Mouse (Mus musculus) C2C12 (cell line): Measurements from ENCODE around the gene Cacna1c. TPM values are rescaled to one million over a fixed set of nuclear protein-coding genes. Genes with fewer than 3 reads are reported as not detected.

ENCODE experiments used
- H3K27me3 ChIP-seq: one replicate; pipeline ENCODE4 v1.6.1; 2011; ENCODE audit not compliant: control insufficient read depth, insufficient read depth, insufficient read length
- H3K36me3 ChIP-seq: one replicate; pipeline ENCODE4 v1.6.1; 2011; ENCODE audit not compliant: control insufficient read depth, insufficient read depth
- H3K4me3 ChIP-seq: one replicate; pipeline ENCODE4 v1.5.1; 2011; ENCODE audit warnings: mild to moderate bottlenecking, control low read depth; ENCODE audit not compliant: poor library complexity, insufficient read depth, severe bottlenecking
- H3K79me2 ChIP-seq: one replicate; pipeline ENCODE4 v1.6.1; 2011; ENCODE audit not compliant: control insufficient read depth, insufficient read depth
- H3K79me3 ChIP-seq: one replicate; pipeline ENCODE4 v1.6.1; 2011; ENCODE audit warnings: low read depth, control low read depth
- H3ac ChIP-seq: one replicate; pipeline ENCODE3; 2011; ENCODE audit warnings: low read depth; ENCODE audit not compliant: control insufficient read depth, insufficient read length
- CEBPB ChIP-seq: IDR thresholded peaks from one replicate; pipeline ENCODE4 v1.6.1; 2011; ENCODE audit warnings: low read depth, mild to moderate bottlenecking, control low read depth, moderate library complexity
- CTCF ChIP-seq: IDR thresholded peaks from one replicate; pipeline ENCODE4 v1.5.1; 2011; ENCODE audit not compliant: control insufficient read depth, insufficient read depth, insufficient read length
- FOSL1 ChIP-seq: IDR thresholded peaks from one replicate; pipeline ENCODE4 v1.8.0; 2011; ENCODE audit warnings: mild to moderate bottlenecking, low read length; ENCODE audit not compliant: poor library complexity, insufficient read depth, severe bottlenecking
- MAX ChIP-seq: IDR thresholded peaks from one replicate; pipeline ENCODE4 v1.6.1; 2011; ENCODE audit warnings: mild to moderate bottlenecking, control low read depth
- MYOD1 ChIP-seq: IDR thresholded peaks from one replicate; pipeline ENCODE4 v1.6.1; 2011; ENCODE audit warnings: low read depth; ENCODE audit not compliant: control insufficient read depth, insufficient read length
- MYOG ChIP-seq: IDR thresholded peaks from one replicate; pipeline ENCODE4 v1.6.1; 2011; ENCODE audit not compliant: control insufficient read depth, insufficient read length; ENCODE audit errors: extremely low read depth
- USF1 ChIP-seq: IDR thresholded peaks from one replicate; pipeline ENCODE4 v1.6.1; 2011; ENCODE audit warnings: low read depth, mild to moderate bottlenecking, control low read depth, moderate library complexity
- polyA plus RNA-seq: library from polyadenylated mRNA; unstranded; fragments of >200 nt; fragmentation: generic; extraction: Trizol; gene quantifications from one replicate; pipeline ENCODE4 v1.2.1, GENCODE M21; 2012; ENCODE audit warnings: missing spikeins

Cacna1c gene
- polyA plus RNA-seq, 1 experiment = not detected

GRCm38 (mm10) chr6:119182211-119182610, 14.0 kb downstream of the Cacna1c start:
- H3K79me3 ChIP-seq = no peaks in the 10 kb centered on the region
- no peak for TF ChIP-seq CTCF
- TF ChIP-seq CEBPB = no peak
- TF ChIP-seq MYOG = no peak
- no peak for TF ChIP-seq USF1
- no peak for TF ChIP-seq MAX
- no peaks in the 10 kb centered on the region for H3K79me2 ChIP-seq
- no peak overlapping the region for H3K4me3 ChIP-seq
- H3K27me3 ChIP-seq = no peaks in the 10 kb centered on the region
- H3ac ChIP-seq = no peak overlapping the region
- H3K36me3 ChIP-seq = no peaks in the 10 kb centered on the region

- Histone ChIP-seq H3K27me3 (no peaks in the 10 kb centered on the region), H3K79me2 (no peaks in the 10 kb centered on the region), H3K36me3 (no peaks in the 10 kb centered on the region), H3ac (no peak overlapping the region), H3K4me3 (no peak overlapping the region), H3K79me3 (no peaks in the 10 kb centered on the region)
- TF ChIP-seq USF1 (no peak), MAX (no peak), CTCF (no peak), MYOD1 (no peak), CEBPB (no peak), MYOG (no peak), FOSL1 (no peak)
These were observed 16.0 kb downstream of the Cacna1c start for GRCm38 (mm10) chr6:119180188-119180587.

GRCm38 (mm10) chr6:119177101-119177500, 19.1 kb downstream of the Cacna1c start:
- TF ChIP-seq MYOD1 = no peak
- TF ChIP-seq USF1 = no peak
- TF ChIP-seq CTCF = no peak
- no peak for TF ChIP-seq CEBPB
- no peak for TF ChIP-seq MYOG
- TF ChIP-seq FOSL1 = no peak
- TF ChIP-seq MAX = no peak
- H3K4me3 ChIP-seq = no peak overlapping the region
- H3K27me3 ChIP-seq = no peaks in the 10 kb centered on the region
- no peaks in the 10 kb centered on the region for H3K79me2 ChIP-seq
- no peak overlapping the region for H3ac ChIP-seq
- no peaks in the 10 kb centered on the region for H3K79me3 ChIP-seq
- no peaks in the 10 kb centered on the region for H3K36me3 ChIP-seq

GRCm38 (mm10) chr6:119176103-119176502, 20.1 kb downstream of the Cacna1c start:
- Histone ChIP-seq H3K27me3 (no peaks in the 10 kb centered on the region), H3K79me2 (no peaks in the 10 kb centered on the region), H3K36me3 (no peaks in the 10 kb centered on the region), H3K79me3 (no peaks in the 10 kb centered on the region), H3ac (no peak overlapping the region), H3K4me3 (peak overlapping the region; percentile 44)
- TF ChIP-seq CTCF = no peak
- no peak for TF ChIP-seq MYOG
- TF ChIP-seq USF1 = no peak
- TF ChIP-seq MAX = no peak

- Histone ChIP-seq H3K27me3 (no peaks in the 10 kb centered on the region), H3K79me3 (no peaks in the 10 kb centered on the region), H3K4me3 (peak within 1 kb of the TSS; percentile 44), H3ac (peak within 1 kb of the TSS; percentile 93), H3K79me2 (no peaks in the 10 kb centered on the region), H3K36me3 (no peaks in the 10 kb centered on the region)
- TF ChIP-seq MAX (no peak), MYOD1 (no peak), FOSL1 (no peak), USF1 (no peak), MYOG (no peak), CEBPB (no peak), CTCF (no peak)
These were observed 21.0 kb downstream of the Cacna1c start, which contains the start of gene Dcp1b for GRCm38 (mm10) chr6:119175078-119175853. TSS of gene Dcp1b (plus strand) at chr6:119175253.

- Histone ChIP-seq H3K4me3 (no peak overlapping the region), H3K79me3 (no peaks in the 10 kb centered on the region), H3ac (no peak overlapping the region), H3K79me2 (no peaks in the 10 kb centered on the region), H3K27me3 (no peaks in the 10 kb centered on the region), H3K36me3 (no peaks in the 10 kb centered on the region)
- TF ChIP-seq CTCF = no peak
- no peak for TF ChIP-seq MAX
- TF ChIP-seq FOSL1 = no peak
- no peak for TF ChIP-seq MYOG
- no peak for TF ChIP-seq MYOD1
- TF ChIP-seq CEBPB = no peak
- TF ChIP-seq USF1 = no peak
These were observed 21.7 kb downstream of the Cacna1c start for GRCm38 (mm10) chr6:119174307-119175074.
